Mouse (Mus musculus): ENCODE results near the gene Il11. TPM values are rescaled to one million over a fixed set of nuclear protein-coding genes. Genes with fewer than 3 reads are reported as not detected.
A peak's percentile ranks its signal among the peaks of the same experiment; 100 is the strongest.
"Not testable (repeated sequence)": the region's sequence is repeated elsewhere in the genome, so short reads cannot be mapped to it uniquely, and the experiment has no call there.

The Il11 gene
- total RNA-seq (2021) = under 1 TPM; 0.15 to 0.27 TPM
- long read RNA-seq = 0 reads

DNA sequence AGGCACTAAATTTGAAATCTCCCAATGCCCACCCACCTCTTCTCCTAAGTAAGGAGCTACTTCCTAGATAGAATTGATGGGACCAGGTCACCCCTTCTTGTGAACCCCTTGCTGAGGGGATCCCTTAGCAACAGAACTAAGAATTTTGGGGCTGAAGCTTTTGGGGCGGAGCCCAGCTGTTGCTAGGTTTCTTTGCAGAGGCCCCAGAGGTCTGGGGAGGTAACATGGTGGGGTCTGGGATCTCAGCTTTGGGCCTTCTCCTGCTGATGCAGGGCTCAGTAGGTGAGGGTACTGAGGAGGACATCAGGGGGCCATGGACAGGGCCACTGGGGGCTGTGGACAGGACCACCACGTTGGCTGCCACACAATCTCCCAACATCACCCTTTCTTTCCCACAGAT lies at the start of gene Il11, which contains the start of gene Tmem190:
TSS of gene Il11 (minus strand) at position 101 of the 400 bp plus-strand sequence.
TSS of gene Tmem190 (plus strand) at position 179 of the 400 bp plus-strand sequence.
- DNase-seq (ENCODE audit: low spot score in 2 of 2) = no peak

DNA sequence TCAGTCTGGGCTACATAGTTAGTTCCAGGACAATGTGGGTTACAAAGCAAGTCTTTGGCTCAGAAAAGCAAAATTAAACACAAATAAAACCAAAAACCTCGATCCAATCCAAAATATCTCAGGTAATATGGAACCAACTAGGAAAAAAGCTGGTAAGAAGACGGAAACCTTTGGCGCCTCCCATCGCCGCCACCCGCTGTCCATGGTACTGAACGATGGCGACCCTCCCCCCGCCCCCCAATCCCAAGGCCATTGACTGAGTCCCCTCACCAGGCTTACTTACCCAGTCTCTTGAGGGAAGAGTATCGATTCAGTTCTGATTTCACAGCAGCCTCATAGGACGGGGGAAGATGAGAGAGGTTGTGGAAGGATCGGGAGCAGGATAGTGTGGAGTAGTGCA lies 47.8 kb upstream of the Il11 start:
- DNase-seq (ENCODE audit: low spot score in 2 of 2) = no peak

DNA sequence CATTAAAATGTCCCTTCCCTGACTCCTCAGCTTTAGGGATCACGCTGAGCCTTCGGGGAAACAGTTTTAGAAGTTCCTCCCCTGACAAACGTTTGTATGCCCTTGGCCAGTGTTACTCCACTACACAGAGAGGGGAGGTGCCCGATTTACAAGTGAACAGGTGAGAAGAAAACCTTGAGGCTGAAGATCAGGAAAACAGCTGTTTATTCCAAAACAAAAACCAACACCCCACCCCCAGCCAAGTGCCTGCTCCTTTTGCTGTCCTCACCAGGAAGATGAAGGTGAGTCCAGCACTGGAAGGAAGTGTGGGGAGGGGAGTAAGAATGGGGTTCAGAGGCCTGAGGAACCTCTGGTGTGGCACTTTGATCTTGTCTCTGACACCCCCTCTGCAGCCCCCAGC lies 42.7 kb upstream of the Il11 start:
- no peak for DNase-seq (ENCODE audit: low spot score in 2 of 2)

DNA sequence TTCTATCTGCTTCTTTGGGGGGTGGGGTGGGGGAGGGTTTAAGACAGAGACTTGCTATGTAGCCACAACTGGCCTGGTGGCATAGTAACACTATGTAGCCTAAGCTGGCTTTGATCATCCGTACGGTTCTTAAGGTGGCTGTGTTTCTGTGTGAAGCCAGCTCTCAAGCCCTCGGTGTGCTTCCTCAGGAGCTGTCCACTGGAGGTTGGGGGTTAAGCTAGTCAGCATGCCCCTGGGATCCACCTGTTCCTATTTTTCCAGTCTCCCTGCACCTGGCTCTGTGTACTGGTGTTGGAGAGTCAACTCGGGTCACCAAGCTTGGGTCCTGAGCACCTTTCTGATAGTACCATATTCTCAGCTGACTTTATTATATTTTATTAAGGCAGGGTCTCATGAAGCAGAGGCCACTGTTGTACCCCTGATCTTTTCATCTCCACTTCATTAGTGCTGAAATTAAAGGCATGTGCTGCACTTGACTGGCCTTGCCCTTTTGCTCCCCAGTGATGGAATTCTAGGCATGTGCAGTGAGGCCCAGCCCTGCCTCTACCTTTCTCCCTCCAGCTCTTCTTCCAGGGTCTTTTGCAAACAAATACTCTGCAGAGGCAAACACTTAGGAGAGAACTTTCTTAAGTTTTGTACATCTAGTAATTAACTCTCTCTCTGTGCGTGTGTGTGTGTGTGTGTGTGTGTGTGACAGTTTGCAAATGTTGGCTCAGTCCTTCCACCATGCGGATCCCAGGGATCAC lies 39.7 kb upstream of the Il11 start:
- no peak for DNase-seq (ENCODE audit: low spot score in 2 of 2)

DNA sequence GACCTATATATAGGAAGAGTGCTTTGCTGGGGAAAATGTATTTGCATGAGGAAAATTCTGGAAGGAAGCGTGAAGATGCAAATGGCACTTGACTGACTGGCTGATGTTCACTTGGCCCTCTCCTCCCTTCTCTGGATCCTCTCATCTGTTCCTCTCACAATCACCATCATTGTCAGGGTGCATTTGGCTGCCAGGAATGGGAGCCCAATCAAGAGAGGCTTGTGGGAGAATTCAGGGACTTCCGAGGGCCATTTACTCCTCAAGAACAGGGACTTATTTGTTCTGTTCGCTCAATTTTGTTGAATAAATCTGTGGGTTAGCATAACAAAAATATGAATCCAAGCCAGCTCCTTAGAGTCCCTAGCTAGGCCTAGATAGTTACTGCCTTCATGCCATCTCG lies 39.0 kb upstream of the Il11 start:
- peak in 1 of 2 experiments; percentile 53 for DNase-seq (ENCODE audit: low spot score in 2 of 2)

DNA sequence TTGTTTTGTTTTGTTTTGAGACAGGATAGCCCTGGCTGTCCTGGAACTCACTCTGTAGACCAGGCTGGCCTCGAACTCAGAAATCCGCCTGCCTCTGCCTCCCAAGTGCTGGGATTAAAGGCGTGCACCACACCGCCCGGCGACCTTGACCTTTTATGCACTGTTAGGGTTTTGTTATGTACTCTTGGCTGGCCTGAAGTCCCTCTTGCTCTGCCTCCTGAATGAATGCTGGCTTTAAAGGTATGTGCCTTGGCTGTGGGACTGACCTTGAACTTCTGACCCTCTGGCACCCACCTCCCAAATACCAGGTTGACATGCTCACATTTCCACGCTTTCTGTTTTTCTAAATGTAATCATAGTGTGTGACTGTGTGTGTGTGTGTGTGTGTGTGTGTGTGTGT lies 38.3 kb upstream of the Il11 start:
- DNase-seq (ENCODE audit: low spot score in 2 of 2) = not testable (repeated sequence)

DNA sequence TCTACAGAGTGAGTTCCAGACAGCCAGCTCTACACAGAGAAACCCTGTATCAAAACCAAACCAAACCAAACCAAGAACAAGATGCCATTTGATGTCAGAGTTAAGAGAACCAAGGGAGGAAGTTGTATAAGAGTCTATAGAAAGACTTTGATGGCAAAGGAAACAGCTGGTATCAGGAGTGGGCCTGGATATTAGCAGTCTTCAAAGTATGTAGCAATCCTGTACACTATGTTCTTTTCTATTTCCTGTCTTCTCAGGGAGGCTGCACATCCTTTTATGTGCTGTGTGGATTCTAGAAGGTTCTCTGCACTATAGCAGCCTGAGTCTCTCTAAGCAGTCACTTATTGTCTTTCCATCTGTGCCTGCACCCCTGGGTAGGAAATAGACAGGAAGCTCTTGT lies 33.9 kb upstream of the Il11 start:
- no peak for DNase-seq (ENCODE audit: low spot score in 2 of 2)

DNA sequence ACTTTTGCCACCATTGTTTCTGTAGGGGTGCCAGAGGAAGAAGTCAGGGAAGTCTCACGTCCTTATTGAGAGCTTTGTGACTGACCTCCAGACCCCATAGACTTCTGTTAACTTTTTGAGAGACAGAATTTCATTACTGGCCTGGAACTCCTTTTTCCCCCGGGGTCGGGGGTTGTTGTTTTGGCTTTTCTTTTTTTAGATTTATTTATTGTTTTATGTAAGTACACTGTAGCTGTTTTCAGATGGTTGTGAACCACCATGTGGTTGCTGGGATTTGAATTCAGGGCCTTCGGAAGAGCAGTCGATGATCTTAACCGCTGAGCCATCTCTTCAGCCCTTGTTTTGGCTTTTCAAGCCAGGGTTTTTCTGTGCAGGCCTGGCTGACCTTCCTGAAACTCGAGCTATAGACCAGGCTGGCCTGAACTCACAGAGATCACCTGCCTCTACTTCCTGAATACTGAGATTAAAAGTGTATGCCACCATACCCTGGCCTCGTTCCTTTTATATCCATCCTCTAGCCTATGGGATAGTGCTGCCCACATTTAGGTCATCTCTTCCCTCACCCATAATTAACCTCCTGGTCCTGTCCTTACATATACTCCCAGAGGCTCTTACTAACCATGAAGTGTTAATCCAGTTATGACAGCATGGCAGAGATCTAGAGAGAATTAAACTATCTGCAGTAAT lies 30.6 kb upstream of the Il11 start:
- no peak for DNase-seq (ENCODE audit: low spot score in 2 of 2)

DNA sequence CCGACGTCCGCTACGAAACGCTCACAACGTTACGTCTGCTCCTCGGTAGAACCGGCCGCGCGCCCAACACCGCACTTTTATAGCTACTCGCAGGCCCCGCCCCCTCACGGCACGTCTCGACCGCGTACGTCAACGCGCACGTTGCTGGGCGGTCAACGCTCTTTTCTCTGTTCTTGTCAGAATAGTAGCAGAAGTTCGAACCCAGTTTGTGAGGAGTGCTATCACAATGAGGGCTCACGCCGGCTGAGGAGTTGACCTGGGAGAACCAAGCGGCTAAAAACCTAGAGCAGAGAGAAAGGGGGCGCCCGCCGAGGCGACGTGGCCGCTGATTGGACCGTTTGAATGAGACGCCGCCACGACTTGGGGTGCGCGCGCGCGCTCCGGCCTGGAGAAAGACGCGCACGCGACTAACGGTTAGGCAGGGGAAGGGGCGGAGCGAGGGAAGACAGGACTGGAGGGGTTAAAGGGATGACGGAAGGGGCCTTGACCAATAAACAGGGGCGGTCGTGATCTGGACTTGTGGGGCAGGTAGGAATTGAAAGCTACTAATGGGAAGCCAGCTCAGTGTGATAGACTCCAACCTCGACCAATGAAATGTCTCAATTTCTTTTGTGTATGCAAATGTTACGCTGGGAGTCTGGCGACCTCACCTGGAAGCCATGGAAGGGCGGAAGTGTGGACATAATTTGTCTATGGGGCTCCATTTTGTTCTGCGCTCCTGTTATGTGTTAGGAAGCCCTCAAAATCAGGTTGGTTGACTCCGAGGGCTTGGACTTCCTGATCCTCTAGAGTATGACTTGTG lies 29.8 kb upstream of the Il11 start, which contains the start of gene Ube2s:
TSS of gene Ube2s (minus strand) at position 288 of the 802 bp plus-strand sequence.
- peak; percentile 97 to 99 for DNase-seq (ENCODE audit: low spot score in 2 of 2)

DNA sequence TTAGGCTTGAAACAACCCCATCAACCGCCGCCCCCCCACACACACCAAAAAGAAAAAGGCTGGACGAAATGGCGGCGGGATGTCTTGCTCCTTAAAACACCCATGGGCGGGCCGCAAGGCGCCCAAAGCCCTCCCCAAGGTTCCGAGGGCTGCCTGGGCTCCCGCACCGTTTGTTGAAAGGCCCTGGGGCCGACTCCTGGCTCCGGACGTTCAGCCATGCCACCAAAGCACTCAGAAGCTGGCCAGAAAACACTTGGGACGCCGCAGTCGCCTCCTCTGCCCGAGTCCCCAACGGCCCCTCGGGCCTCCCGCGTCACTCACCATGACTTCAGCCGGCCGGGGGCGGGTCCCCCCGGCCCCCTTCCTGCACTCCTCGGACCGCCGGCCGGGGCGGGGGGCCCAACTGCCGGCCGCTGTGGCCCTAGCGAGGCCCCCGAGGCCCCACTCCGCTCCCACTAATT lies 29.2 kb upstream of the Il11 start:
- DNase-seq (ENCODE audit: low spot score in 2 of 2) = peak in 1 of 2 experiments; percentile 45

DNA sequence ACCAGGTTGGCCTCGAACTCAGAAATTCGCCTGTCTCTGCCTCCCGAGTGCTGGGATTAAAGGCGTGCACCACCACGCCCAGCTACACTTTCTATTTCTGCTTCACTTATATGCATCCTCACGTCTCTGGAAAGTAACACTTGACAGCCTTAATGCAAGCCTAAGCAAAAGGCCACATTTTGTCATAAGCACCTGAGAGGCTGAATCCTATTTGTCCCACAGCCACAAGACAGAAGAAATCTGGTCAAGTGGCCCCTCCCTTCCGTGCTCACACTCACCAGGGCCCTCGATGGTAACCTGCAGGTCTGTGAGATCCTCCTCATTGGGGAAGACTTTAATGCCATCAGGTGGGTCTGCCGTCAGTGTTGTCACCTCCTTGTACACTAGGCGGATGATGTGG lies 28.5 kb upstream of the Il11 start:
- not testable (repeated sequence) for DNase-seq (ENCODE audit: low spot score in 2 of 2)

DNA sequence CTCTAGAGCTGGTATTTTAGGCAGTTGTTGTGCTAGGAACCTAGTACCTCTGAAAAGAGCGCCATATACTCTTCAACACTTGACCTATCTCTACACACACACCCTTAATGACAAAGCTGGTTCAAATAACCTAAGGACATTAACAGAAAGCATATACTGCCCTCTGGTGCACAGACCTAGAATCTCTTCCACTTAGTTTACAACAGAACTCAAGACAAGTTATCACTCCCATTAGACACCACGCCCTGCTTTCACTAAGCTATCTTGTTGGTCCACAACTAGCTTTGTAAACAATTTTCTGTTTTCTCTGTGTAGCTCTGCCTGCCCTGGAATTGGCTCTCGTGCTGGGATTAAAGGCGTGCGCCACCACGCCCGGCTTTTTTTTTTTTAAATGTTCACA lies 24.1 kb upstream of the Il11 start:
- DNase-seq (ENCODE audit: low spot score in 2 of 2) = peak in 1 of 2 experiments; percentile 66

DNA sequence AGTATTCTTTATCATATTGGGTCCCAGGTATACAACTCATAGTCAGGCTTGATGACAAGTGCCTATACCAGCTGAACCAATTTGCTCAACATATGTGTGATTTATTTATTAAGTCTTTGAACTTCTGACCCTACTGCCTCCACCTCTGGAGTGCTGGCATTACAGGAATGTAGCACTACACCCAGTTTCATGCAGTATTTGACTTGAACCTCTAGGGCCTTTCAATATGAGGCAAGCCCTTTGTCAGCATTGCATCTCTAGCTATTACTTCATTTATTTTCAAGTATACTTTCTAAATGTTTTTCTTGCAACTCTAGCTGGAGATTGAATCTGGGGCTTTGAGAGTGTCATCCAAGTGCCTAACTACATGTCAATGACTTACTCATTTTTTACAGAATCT lies 19.6 kb upstream of the Il11 start:
- no peak for DNase-seq (ENCODE audit: low spot score in 2 of 2)

DNA sequence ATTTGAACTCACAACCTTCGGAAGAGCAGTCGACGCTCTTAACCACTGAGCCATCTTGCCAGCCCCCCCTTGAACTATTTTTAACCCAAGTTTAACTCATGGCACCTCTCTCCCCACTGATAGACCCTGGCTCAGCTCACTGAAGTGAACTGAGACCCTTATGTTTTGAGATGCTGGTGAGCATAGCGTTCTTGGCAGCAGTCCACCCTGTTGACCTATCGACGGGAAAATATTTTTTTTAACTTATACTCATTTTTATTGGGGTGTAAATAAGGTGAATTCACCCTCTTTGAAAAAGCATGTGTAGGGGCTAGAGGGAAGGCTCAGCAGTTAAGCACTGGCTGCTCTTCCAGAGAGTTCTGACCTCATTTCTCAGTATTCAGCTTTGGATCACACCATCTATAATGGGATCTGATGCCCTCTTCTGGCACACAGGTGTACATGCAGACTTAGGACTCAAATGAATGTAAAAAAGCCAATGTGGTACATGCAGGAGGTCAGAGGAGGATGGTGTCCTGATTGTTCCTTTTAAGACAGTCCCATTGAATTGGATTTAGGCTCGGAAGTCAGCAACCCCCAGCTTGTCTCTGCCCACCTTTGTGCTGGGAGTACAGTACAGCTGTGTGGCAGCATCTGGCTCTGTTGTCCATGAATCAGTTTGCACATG lies 13.2 kb upstream of the Il11 start:
- peak in 1 of 2 experiments; percentile 63 for DNase-seq (ENCODE audit: low spot score in 2 of 2)

DNA sequence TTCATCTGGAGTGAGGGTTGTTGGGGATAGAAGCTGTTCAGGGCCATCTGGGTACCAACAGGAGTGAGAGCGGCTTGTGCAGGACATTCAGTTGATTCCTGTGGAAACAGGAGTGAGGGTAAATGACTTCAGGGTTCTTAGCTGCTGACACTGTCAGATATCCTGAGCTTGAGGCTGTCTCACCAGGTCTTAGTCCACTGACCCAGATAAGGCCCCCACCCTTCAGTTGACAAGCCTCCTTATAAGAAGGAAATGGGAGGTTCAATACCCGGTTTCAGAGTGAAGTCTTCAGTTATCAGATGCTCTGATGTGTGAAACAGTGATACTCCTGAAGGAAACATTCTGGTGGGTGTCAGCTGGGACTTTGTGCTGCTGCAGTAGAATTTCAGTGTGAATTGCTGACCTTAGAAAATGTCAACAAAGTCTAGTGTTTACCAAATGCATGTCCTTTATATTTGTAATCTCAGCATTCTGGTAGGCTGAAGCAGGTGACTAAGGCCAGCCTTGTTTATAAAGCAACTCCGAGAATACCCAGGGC lies 12.0 kb upstream of the Il11 start:
- DNase-seq (ENCODE audit: low spot score in 2 of 2) = no peak

DNA sequence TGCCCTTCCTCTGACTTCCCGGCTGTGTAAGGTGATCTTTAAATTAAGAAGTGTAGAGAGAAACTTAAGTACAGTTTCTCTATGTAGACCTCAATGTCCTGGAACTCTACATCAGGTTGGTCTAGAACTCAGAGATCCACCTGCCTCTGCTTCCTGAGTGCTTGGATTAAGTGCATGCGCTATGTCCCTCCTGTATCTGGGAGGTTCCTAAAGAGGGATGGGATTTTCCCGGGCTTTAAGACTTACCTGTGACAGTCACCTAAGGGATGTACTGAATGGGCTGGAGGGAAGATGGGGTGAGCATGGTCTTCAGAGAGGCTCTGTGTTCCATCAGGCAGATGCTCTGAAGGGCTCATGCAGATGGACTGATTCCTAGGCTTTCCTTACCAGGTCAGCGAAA lies 11.0 kb upstream of the Il11 start:
- no peak for DNase-seq (ENCODE audit: low spot score in 2 of 2)

DNA sequence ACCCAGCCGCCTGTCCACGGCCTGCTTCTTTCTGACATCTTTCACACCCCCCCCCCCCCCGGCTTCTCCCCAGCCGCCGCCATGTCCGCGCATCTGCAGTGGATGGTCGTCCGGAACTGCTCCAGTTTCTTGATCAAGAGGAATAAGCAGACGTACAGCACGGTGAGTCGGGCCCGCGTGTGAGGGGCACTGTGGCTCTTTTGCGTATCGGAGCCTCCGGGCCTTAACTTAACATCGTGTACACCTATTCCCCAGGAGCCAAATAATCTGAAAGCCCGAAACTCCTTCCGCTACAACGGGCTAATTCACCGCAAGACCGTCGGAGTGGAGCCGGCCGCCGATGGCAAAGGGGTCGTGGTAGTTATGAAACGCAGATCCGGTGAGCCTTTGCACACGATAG lies 10.6 kb upstream of the Il11 start:
- not testable (repeated sequence) for DNase-seq (ENCODE audit: low spot score in 2 of 2)

DNA sequence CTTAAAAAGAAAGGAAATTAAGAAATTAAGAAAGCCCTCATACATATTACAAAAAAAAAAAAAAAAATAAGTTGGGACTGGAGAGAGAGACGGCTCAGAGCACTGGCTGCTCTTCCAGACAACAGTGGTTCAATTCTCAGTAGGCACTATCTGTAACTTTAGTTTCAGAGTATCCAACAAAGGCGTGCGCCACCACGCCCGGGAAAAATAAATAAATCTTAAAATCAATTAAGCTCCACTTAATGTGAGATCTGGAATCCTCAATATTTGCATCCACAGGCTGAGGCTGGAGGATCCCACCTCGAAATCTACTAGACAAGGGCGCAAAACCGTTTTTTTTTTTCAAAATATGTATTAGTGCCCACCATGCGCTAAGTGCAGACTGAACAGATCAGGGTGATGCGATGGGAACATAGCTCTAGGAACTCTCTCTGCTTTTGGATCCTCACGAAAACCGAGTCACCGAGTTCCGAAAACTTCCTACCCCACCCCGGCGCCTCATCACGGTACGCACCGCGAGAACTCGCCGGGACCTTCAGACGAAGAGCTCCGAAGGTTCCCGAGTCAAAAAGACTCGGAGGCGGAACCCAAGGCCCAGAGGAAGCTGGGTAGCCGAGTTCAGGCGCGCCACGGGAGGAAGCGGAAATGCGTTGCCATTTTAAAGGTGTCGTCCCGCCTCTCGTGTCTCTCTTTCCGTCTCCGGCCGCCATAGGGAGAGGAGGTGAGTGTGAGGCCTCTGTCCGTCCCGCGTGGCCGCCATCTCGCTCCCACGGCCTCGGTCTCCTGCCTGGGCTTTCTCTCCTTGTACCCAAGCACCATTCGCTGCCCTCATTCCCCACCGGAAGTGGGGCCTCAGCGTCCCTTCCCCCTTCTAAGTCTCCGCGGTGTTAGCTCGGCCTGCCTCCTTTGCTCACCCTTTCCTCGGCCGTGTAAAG lies 9.9 kb upstream of the Il11 start, which contains the start of gene Rpl28:
TSS of gene Rpl28 (plus strand) at position 597 of the 935 bp plus-strand sequence.
- DNase-seq (ENCODE audit: low spot score in 2 of 2) = peak; percentile 94 to 97

DNA sequence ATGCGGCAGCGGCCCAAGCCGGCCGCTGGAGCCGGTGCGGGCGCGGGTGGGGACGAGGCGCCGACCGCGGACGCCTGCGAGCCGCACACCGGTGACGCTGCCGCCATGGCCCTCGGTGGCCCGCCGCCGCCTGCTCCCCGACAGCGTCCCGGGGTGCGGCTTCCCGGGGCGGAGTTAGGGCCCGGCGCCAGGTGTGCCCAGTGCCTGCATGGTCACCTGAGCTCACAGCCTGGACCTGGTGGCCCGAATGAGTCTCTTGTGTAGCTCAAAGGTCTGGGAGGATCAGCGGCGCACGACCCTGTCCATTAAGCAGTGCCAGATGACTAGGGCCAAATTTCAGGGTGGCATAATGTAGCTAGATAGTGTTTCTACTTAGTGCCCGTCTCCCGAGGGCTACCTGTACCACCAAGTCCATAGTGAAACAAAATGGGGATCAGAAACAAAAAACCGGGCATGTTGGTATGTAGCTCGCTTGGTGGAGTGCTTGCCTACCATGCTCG lies 6.8 kb upstream of the Il11 start, which contains the start of gene Tmem238:
TSS of gene Tmem238 (minus strand) at position 221 of the 500 bp plus-strand sequence.
- DNase-seq (ENCODE audit: low spot score in 2 of 2) = no peak

Data from layer of hippocampus, adult 18-20 months (tissue).